Mouse (Mus musculus) ZHBTc4 (cell line): ENCODE results near the gene Galt.
"Not testable (repeated sequence)": the region's sequence is repeated elsewhere in the genome, so short reads cannot be mapped to it uniquely, and the experiment has no call there.

Experiments used
- DNase-seq: peaks from one replicate; pipeline ENCODE4 v3.0.0-alpha.2; 2011; ENCODE audit warnings: low read depth, low spot score

Gene Galt

DNA sequence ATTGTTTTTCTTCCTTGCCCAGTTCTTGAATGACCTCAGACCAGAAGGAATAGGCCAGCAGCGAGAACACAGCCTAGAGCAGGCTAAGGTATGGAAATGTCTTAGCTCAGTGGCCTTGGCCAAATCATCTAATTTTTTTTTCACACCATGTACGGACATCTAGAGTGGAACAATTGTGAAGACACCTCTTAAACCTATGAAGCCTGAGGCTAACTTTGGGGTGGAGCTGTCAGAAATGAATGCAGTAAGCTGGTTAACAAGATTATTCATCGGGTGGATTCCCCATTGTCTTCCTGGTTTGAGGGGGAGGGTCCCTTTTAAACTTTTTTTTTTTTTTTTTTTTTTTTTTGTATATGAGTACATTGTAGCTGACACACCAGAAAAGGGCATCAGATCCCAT, 19.5 kb downstream of the Galt start:
- DNase-seq: not testable (repeated sequence)

DNA sequence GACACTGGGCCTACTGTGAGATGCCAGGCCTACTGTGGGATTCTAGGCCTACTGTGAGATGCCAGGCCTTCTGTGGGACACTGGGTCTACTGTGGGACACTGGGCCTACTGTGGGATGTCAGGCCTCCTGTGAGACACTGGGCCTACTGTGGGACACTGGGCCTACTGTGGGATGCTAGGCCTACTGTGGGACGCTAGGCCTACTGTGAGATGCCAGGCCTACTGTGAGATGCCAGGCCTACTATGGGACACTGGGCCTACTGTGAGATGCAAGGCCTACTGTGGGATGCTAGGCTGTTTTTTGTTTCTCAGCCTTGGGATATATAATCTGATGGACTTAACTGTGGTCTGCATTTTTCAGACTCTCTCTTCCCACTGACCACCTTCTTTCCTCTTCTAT, 20.8 kb downstream of the Galt start:
- DNase-seq: not testable (repeated sequence)

DNA sequence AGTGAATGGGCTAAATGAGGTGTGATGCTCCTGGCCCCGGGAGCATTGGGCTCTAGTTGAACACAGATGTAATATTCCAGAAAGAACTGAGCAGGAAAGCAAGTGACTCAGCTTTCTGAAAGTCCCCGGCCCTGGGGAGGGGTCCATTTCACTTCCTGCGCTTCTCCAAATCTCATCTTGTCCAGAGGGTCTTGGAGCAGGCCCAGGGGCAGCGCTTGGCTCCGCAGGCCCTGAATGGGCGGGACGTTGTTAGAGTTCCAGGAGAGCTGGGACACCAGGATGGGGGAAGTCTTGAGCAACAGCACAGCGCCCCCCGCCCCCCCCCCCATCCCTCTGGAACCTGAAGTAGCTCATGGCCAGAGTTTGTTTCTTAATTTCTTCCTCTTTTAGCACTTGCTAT, 26.2 kb downstream of the Galt start:
- DNase-seq: not testable (repeated sequence)

DNA sequence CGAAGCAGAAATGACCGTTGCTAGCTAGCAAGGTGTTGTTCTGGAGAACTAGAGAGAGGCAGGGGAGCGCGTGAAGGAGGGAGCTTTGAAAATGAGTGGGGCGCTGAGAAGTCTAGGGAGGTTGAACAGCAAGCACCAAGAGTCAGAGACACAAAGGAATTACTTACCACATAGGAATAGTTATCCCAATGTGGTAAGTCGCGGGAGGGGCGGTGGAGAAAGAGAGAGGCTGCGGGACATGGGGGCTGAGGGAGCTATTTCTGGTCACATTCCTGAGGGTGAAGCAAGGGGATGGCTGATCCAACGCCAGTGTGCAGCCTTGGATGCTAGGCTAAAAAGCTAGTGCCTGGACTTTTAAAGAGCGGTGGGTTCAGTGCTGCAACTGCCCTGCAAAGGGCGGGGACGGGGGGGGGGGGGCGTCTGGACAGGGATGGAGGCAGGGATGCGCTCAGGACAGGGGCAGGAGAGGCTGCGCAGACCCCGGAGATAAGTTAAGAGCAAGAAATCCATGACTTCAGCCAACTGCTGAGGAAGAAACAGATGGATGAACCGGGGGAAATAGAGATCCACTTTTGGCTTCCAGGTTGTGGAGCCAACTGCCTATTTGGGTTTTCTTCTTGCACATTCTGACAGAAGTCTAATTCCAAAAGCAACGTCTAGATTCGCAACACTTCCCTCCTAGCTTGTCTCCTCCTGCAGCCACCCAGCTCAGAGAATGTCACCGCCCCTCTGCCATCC, 26.9 kb downstream of the Galt start:
- not testable (repeated sequence) for DNase-seq

DNA sequence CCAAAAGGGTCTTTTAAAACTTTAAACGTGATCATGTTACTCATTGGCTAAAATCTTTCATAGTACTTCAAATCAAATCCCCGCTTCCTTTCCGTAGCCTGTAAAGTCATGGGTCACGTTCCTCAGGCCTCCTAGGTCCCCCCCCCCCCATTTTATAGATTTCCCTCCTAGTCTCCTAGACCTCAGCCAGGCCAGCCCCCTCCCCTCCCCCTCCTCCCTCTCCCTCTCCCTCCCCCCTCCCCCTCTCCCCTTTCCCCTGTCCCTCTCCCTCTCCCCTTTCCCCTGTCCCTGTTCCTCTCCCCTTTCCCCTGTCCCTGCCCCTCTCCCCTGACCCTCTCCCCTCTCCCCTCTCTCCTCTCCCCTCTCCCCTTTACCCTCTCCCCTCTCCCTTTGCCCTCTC, 27.7 kb downstream of the Galt start:
- DNase-seq: not testable (repeated sequence)

DNA sequence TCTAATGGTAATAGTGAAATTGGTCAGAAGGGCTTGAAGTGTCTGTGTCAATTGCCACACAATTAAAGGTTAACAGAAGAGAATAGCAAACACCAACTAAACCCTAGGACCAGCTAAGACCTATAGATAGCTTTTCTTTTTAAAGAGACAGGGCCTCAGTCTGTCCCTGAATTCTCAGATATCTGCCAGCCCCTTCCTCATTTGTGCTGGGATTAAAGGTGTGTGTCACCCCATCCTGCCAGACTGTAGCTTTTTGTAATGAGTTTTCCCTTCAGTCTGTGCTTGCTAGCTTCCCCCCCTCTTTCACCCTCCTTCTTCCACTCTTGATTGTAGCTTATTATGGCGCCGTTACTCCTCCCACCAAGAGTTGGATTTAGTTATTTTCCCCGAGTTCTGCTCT, 28.2 kb downstream of the Galt start:
- DNase-seq: not testable (repeated sequence)
